8 mouse cellular contexts compared by ENCODE assay signal in genomic region chr4:108117924-108118876, GRCm38 (mm10). TPM values are rescaled to one million over a fixed set of nuclear protein-coding genes. Genes with fewer than 3 reads are reported as not detected.
DNase-seq lines count a peak whose midpoint lies in the region; ATAC-seq lines count a peak whose summit lies in the region.

No protein-coding gene starts in this region.

- peak; percentile 90 for DNase-seq in 3T3-L1 (ENCODE audit: low read depth, low spot score)
- DNase-seq in adrenal gland, postnatal 4 days (ENCODE audit: low spot score in 2 of 2) = peak; percentile 85 to 91
- peak; percentile 95 for DNase-seq in embryonic facial prominence, embryonic 14.5 days (ENCODE audit: low spot score)
- DNase-seq in heart, adult 9 months (ENCODE audit: low spot score in 2 of 2) = peak; percentile 94 to 95
- DNase-seq in monocyte, adult 2 months (ENCODE audit: low read depth in 1 of 2, low spot score in 2 of 2) = peak; percentile 75 to 84
- DNase-seq in spleen, postnatal 36 days (ENCODE audit: low spot score in 2 of 2) = peak; percentile 90 to 93

- H3K36me3 ChIP-seq in embryonic facial prominence, embryonic 14.5 days (ENCODE audit: control insufficient read depth, insufficient read depth, low read length) = no peaks in the 10 kb centered on the region
- H3K36me3 ChIP-seq in kidney, embryonic 14.5 days (ENCODE audit: control insufficient read depth, insufficient read depth, low read length) = no peaks in the 10 kb centered on the region
- no peaks in the 10 kb centered on the region for H3K36me3 ChIP-seq in limb, embryonic 15.5 days

- H3K4me1 ChIP-seq in embryonic facial prominence, embryonic 14.5 days (ENCODE audit: control insufficient read depth, insufficient read depth, low read length) = no peaks in the 10 kb centered on the region
- H3K4me1 ChIP-seq in kidney, embryonic 14.5 days (ENCODE audit: control insufficient read depth, insufficient read depth, low read length) = no peaks in the 10 kb centered on the region
- 0 out of 2 replicates have a peak, but pooled peaks cover 3% of the 10 kb centered on the region for H3K4me1 ChIP-seq in limb, embryonic 15.5 days

- H3K9me3 ChIP-seq in embryonic facial prominence, embryonic 14.5 days (ENCODE audit: control insufficient read depth, low read length) = no peaks in the 10 kb centered on the region
- H3K9me3 ChIP-seq in kidney, embryonic 14.5 days (ENCODE audit: control insufficient read depth, low read length) = no peaks in the 10 kb centered on the region
- H3K9me3 ChIP-seq in limb, embryonic 15.5 days = no peaks in the 10 kb centered on the region

- 12% methylated on average over 43 of the region's 45 CpGs for WGBS in embryonic facial prominence, embryonic 14.5 days
- WGBS in kidney, embryonic 14.5 days = 14% methylated on average over 43 of the region's 45 CpGs
- 13% methylated on average over 45 of the region's 45 CpGs for WGBS in limb, embryonic 15.5 days

- H3K4me2 ChIP-seq in embryonic facial prominence, embryonic 14.5 days (ENCODE audit: low read depth, low read length) = peak overlapping the region; percentile 66
- peak overlapping the region; percentile 58 for H3K4me2 ChIP-seq in kidney, embryonic 14.5 days (replicated peaks; ENCODE audit: low read depth, low read length)
- H3K4me2 ChIP-seq in limb, embryonic 15.5 days = peak overlapping the region; percentile 56

- H3K9ac ChIP-seq in embryonic facial prominence, embryonic 14.5 days (ENCODE audit: low read depth, low read length) = peak overlapping the region; percentile 74
- peak overlapping the region; percentile 61; the same call in 1 of the 2 replicates for H3K9ac ChIP-seq in kidney, embryonic 14.5 days (ENCODE audit: low read depth, low read length)
- H3K9ac ChIP-seq in limb, embryonic 15.5 days = peak overlapping the region; percentile 53

- peak; percentile 96 for ATAC-seq in embryonic facial prominence, embryonic 14.5 days (ENCODE audit: low read depth)
- peak; percentile 92 for ATAC-seq in kidney, embryonic 14.5 days (ENCODE audit: low FRiP score, low TSS enrichment)
- ATAC-seq in limb, embryonic 15.5 days (ENCODE audit: insufficient number of reproducible peaks, low FRiP score, low TSS enrichment, low read depth) = peak; percentile 90

- no peaks in the 10 kb centered on the region for H3K27me3 ChIP-seq in embryonic facial prominence, embryonic 14.5 days (replicated peaks; ENCODE audit: control insufficient read depth, insufficient read depth, low read length)
- no peaks in the 10 kb centered on the region for H3K27me3 ChIP-seq in kidney, embryonic 14.5 days (ENCODE audit: control insufficient read depth, insufficient read depth, low read length)
- no peaks in the 10 kb centered on the region for H3K27me3 ChIP-seq in limb, embryonic 15.5 days

- H3K27ac ChIP-seq in embryonic facial prominence, embryonic 14.5 days (replicated peaks; ENCODE audit: low read depth, low read length) = peak overlapping the region; percentile 78
- 0 out of 2 replicates have a peak overlapping the region, but pooled peaks have one; percentile 26 for H3K27ac ChIP-seq in kidney, embryonic 14.5 days (ENCODE audit: low read depth, low read length)
- H3K27ac ChIP-seq in limb, embryonic 15.5 days = peak overlapping the region; percentile 81

- H3K4me3 ChIP-seq in embryonic facial prominence, embryonic 14.5 days (ENCODE audit: low read depth, low read length) = peak overlapping the region; percentile 67
- H3K4me3 ChIP-seq in kidney, embryonic 14.5 days (ENCODE audit: low read length) = peak overlapping the region; percentile 54
- H3K4me3 ChIP-seq in limb, embryonic 15.5 days = peak overlapping the region; percentile 63

RNA-seq across cellular contexts. Expression of gene Podn, which starts 22.0 kb away (rescaled TPM):
- total RNA-seq in adrenal gland, postnatal 4 days (2021) = 1 to 10 TPM; 6.2 to 8.5 TPM
- 5.5 and 6.4 TPM in 2 replicates for polyA plus RNA-seq in embryonic facial prominence, embryonic 14.5 days (2014; fragmentation: Nextera tagmentation; extraction: Ambion mirVana)
- polyA plus RNA-seq in kidney, embryonic 14.5 days (2014; fragmentation: Nextera tagmentation; extraction: Ambion mirVana) = 0.46 and 1.0 TPM in 2 replicates
- polyA plus RNA-seq in limb, embryonic 15.5 days (2015; fragmentation: Nextera tagmentation; extraction: Ambion mirVana) = 2.2 and 3.5 TPM in 2 replicates

RNA-seq across cellular contexts. Expression of gene Scp2, which starts 26.6 kb away (rescaled TPM):
- 100 to 1,000 TPM; 170 to 225 TPM for total RNA-seq in adrenal gland, postnatal 4 days (2021)
- polyA plus RNA-seq in embryonic facial prominence, embryonic 14.5 days (2014; fragmentation: Nextera tagmentation; extraction: Ambion mirVana) = 199 and 200 TPM in 2 replicates
- 209 and 254 TPM in 2 replicates for polyA plus RNA-seq in kidney, embryonic 14.5 days (2014; fragmentation: Nextera tagmentation; extraction: Ambion mirVana)
- 225 and 228 TPM in 2 replicates for polyA plus RNA-seq in limb, embryonic 15.5 days (2015; fragmentation: Nextera tagmentation; extraction: Ambion mirVana)

RNA-seq across cellular contexts. Expression of gene Echdc2, which starts 47.0 kb away (rescaled TPM):
- total RNA-seq in adrenal gland, postnatal 4 days (2021) = 10 to 100 TPM; 35.2 to 36.3 TPM
- polyA plus RNA-seq in embryonic facial prominence, embryonic 14.5 days (2014; fragmentation: Nextera tagmentation; extraction: Ambion mirVana) = 36.6 and 42.2 TPM in 2 replicates
- polyA plus RNA-seq in kidney, embryonic 14.5 days (2014; fragmentation: Nextera tagmentation; extraction: Ambion mirVana) = 37.7 and 43.9 TPM in 2 replicates
- polyA plus RNA-seq in limb, embryonic 15.5 days (2015; fragmentation: Nextera tagmentation; extraction: Ambion mirVana) = 44.1 and 45.7 TPM in 2 replicates

Comparison
In these comparisons a context has a peak if more than half of its experiments do, and no peak if none do; other contexts are left out.
1. Peak in every context shown above with its lines: DNase-seq, ATAC-seq, H3K4me3 ChIP-seq and H3K27ac ChIP-seq.
2. H3K27ac ChIP-seq: peak in every context shown above with its lines; median percentile 81 in limb, embryonic 15.5 days; 78 in embryonic facial prominence, embryonic 14.5 days; 26 in kidney, embryonic 14.5 days.